Mouse (Mus musculus): Measurements from ENCODE around the gene Rbm41. TPM values are rescaled to one million over a fixed set of nuclear protein-coding genes. Genes with fewer than 3 reads are reported as not detected.

Rbm41 gene
- 6.1 and 8.4 TPM in 2 replicates for polyA plus RNA-seq (2016; fragmentation: Nextera tagmentation; extraction: Ambion mirVana)

GRCm38 (mm10) chrX:139997740-139998690 lies at the start of gene Rbm41:
TSS of gene Rbm41 (minus strand) at chrX:139998595.
- Histone ChIP-seq H3K9me3 (replicated peaks) (no peaks in the 10 kb centered on the region), H3K27me3 (replicated peaks) (no peaks in the 10 kb centered on the region), H3K27ac (ENCODE audit: poor library complexity, severe bottlenecking) (peak within 1 kb of the TSS; percentile 84), H3K4me1 (replicated peaks) (no peaks in the 10 kb centered on the region), H3K36me3 (peaks cover 5% of the 10 kb centered on the region), H3K9ac (peak within 1 kb of the TSS; percentile 73), H3K4me3 (peak within 1 kb of the TSS; percentile 61), H3K4me2 (peak within 1 kb of the TSS; percentile 61)
- WGBS = 16% methylated on average over 25 of the region's 25 CpGs
- peak; percentile 87 for ATAC-seq (ENCODE audit: insufficient number of reproducible peaks, low FRiP score)

DNA sequence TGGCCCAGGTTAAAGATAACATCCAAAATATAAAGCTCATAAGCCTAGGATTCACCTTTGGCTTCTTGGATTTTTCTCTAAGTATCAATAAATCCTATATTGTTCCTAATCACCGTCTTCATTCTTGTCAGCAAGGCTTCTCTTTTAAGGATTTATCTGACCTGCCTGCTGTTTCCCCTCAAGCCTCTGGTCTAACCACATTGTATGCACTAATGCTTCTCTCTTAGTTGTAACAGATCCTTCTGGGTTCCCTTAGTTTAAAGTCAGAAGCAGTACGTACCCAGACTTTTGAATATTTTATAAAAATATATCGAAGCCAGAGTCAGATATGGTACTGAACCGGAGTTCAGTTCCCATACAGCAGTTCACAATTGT lies 283 bp upstream of the Rbm41 start:
- no peak for ATAC-seq (ENCODE audit: insufficient number of reproducible peaks, low FRiP score)
- no peak overlapping the region for H3K4me2 ChIP-seq
- no peak overlapping the region for H3K9ac ChIP-seq
- H3K9me3 ChIP-seq (replicated peaks) = no peaks in the 10 kb centered on the region
- no peaks in the 10 kb centered on the region for H3K4me1 ChIP-seq (replicated peaks)
- no peak overlapping the region for H3K4me3 ChIP-seq
- 78% methylated on average over 4 of the region's 4 CpGs for WGBS
- no peaks in the 10 kb centered on the region for H3K27me3 ChIP-seq (replicated peaks)
- peaks cover 3% of the 10 kb centered on the region for H3K36me3 ChIP-seq
- H3K27ac ChIP-seq (ENCODE audit: poor library complexity, severe bottlenecking) = no peak overlapping the region

GRCm38 (mm10) chrX:139982115-139982514 lies 16.3 kb downstream of the Rbm41 start:
- Histone ChIP-seq H3K27ac (ENCODE audit: poor library complexity, severe bottlenecking) (no peak overlapping the region), H3K27me3 (replicated peaks) (no peaks in the 10 kb centered on the region), H3K4me1 (replicated peaks) (peaks cover 4% of the 10 kb centered on the region), H3K36me3 (0 out of 2 replicates have a peak, but pooled peaks cover 1% of the 10 kb centered on the region), H3K4me2 (no peak overlapping the region), H3K9me3 (replicated peaks) (no peaks in the 10 kb centered on the region), H3K9ac (no peak overlapping the region), H3K4me3 (no peak overlapping the region)
- WGBS = 36% methylated on average over 5 of the region's 5 CpGs
- no peak for ATAC-seq (ENCODE audit: insufficient number of reproducible peaks, low FRiP score)

DNA sequence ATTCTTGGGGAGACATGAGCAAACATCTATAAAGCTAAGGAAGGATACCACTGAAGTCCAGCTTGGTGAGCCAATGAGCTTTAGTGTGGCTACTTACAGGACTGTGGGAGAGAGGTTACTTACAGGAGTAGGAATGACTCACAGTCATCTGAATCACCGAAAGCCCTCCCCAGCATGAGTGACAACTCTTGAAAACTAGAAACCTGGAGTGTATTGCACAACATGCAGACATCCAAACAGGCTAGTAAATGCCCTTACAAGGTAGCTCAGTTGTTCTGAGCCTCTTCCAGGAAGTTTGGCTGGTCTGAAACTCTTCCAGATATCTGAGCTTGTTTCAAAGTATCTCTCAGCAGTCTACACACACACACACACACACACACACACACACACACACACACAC lies 64.9 kb downstream of the Rbm41 start:
- H3K4me2 ChIP-seq = no peak overlapping the region
- no peaks in the 10 kb centered on the region for H3K4me1 ChIP-seq (replicated peaks)
- no peaks in the 10 kb centered on the region for H3K9me3 ChIP-seq (replicated peaks)
- no peak overlapping the region for H3K4me3 ChIP-seq
- H3K27me3 ChIP-seq (replicated peaks) = no peaks in the 10 kb centered on the region
- H3K27ac ChIP-seq (ENCODE audit: poor library complexity, severe bottlenecking) = no peak overlapping the region
- no peak overlapping the region for H3K9ac ChIP-seq
- H3K36me3 ChIP-seq = no peaks in the 10 kb centered on the region
- WGBS = 56% methylated on average over 1 of the region's 1 CpGs
- ATAC-seq (ENCODE audit: insufficient number of reproducible peaks, low FRiP score) = no peak

DNA sequence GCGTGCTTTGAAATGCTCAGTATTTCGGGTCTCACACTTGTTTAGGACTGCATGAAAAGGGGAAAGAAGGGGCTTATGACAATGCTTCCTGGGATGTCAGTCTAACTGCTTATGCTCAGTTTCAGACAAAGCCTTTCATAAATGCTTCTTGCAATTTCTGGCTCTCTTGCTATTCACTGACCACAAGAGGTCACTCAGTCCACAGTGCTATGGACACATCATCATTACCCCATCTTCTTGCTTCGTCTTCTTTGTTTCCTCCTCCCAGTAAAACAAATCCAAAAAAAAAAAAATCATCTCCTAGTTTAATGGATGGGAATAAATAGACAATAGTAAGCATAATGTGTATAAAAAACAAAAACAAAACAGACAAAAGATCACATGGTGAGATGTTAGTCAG lies 65.9 kb downstream of the Rbm41 start:
- Histone ChIP-seq H3K9ac (no peak overlapping the region), H3K9me3 (replicated peaks) (no peaks in the 10 kb centered on the region)
- WGBS = 66% methylated on average over 3 of the region's 3 CpGs

GRCm38 (mm10) chrX:139920572-139920971 lies 77.8 kb downstream of the Rbm41 start:
- H3K27ac ChIP-seq (ENCODE audit: poor library complexity, severe bottlenecking) = no peak overlapping the region
- no peak for ATAC-seq (ENCODE audit: insufficient number of reproducible peaks, low FRiP score)
- no peaks in the 10 kb centered on the region for H3K4me1 ChIP-seq (replicated peaks)
- H3K36me3 ChIP-seq = no peaks in the 10 kb centered on the region
- no peaks in the 10 kb centered on the region for H3K27me3 ChIP-seq (replicated peaks)
- H3K4me2 ChIP-seq = no peak overlapping the region
- WGBS = 80% methylated on average over 4 of the region's 4 CpGs
- H3K9ac ChIP-seq = no peak overlapping the region
- H3K9me3 ChIP-seq (replicated peaks) = no peaks in the 10 kb centered on the region
- no peak overlapping the region for H3K4me3 ChIP-seq

More for the DNA sequence above, 65.9 kb downstream of the Rbm41 start:
- no peak for ATAC-seq (ENCODE audit: insufficient number of reproducible peaks, low FRiP score)
- H3K27me3 ChIP-seq (replicated peaks) = no peaks in the 10 kb centered on the region
- H3K36me3 ChIP-seq = no peaks in the 10 kb centered on the region
- no peak overlapping the region for H3K27ac ChIP-seq (ENCODE audit: poor library complexity, severe bottlenecking)
- no peaks in the 10 kb centered on the region for H3K4me1 ChIP-seq (replicated peaks)
- no peak overlapping the region for H3K4me3 ChIP-seq
- H3K4me2 ChIP-seq = no peak overlapping the region

- Histone ChIP-seq H3K9ac (no peak overlapping the region), H3K4me3 (no peak overlapping the region), H3K36me3 (no peaks in the 10 kb centered on the region), H3K27me3 (replicated peaks) (no peaks in the 10 kb centered on the region), H3K4me1 (replicated peaks) (no peaks in the 10 kb centered on the region), H3K9me3 (replicated peaks) (no peaks in the 10 kb centered on the region), H3K27ac (ENCODE audit: poor library complexity, severe bottlenecking) (no peak overlapping the region), H3K4me2 (no peak overlapping the region)
- ATAC-seq (ENCODE audit: insufficient number of reproducible peaks, low FRiP score) = no peak
- WGBS = 41% methylated on average over 1 of the region's 1 CpGs
Measured at GRCm38 (mm10) chrX:139891387-139891786, 107.0 kb downstream of the Rbm41 start.

GRCm38 (mm10) chrX:139883221-139883620 lies 115.2 kb downstream of the Rbm41 start:
- no peak overlapping the region for H3K4me3 ChIP-seq
- no peak overlapping the region for H3K4me2 ChIP-seq
- no peak overlapping the region for H3K9ac ChIP-seq
- no peak overlapping the region for H3K27ac ChIP-seq (ENCODE audit: poor library complexity, severe bottlenecking)
- H3K9me3 ChIP-seq (replicated peaks) = no peaks in the 10 kb centered on the region
- H3K4me1 ChIP-seq (replicated peaks) = no peaks in the 10 kb centered on the region
- ATAC-seq (ENCODE audit: insufficient number of reproducible peaks, low FRiP score) = no peak
- H3K36me3 ChIP-seq = no peaks in the 10 kb centered on the region
- H3K27me3 ChIP-seq (replicated peaks) = no peaks in the 10 kb centered on the region

GRCm38 (mm10) chrX:139877936-139878335 lies 120.5 kb downstream of the Rbm41 start:
- H3K4me1 ChIP-seq (replicated peaks) = 0 out of 2 replicates have a peak, but pooled peaks cover 3% of the 10 kb centered on the region
- H3K4me2 ChIP-seq = no peak overlapping the region
- no peaks in the 10 kb centered on the region; the same call in 1 of the 2 replicates for H3K27me3 ChIP-seq (replicated peaks)
- H3K27ac ChIP-seq (ENCODE audit: poor library complexity, severe bottlenecking) = no peak overlapping the region
- no peaks in the 10 kb centered on the region for H3K36me3 ChIP-seq
- no peak overlapping the region for H3K9ac ChIP-seq
- no peak overlapping the region for H3K4me3 ChIP-seq
- WGBS = 33% methylated on average over 3 of the region's 3 CpGs
- H3K9me3 ChIP-seq (replicated peaks) = no peaks in the 10 kb centered on the region
- ATAC-seq (ENCODE audit: insufficient number of reproducible peaks, low FRiP score) = no peak

- no peak for ATAC-seq (ENCODE audit: insufficient number of reproducible peaks, low FRiP score)
- Histone ChIP-seq H3K9me3 (replicated peaks) (no peaks in the 10 kb centered on the region), H3K4me1 (replicated peaks) (0 out of 2 replicates have a peak, but pooled peaks cover 3% of the 10 kb centered on the region), H3K9ac (no peak overlapping the region), H3K4me3 (no peak overlapping the region), H3K36me3 (no peaks in the 10 kb centered on the region), H3K4me2 (no peak overlapping the region), H3K27me3 (replicated peaks) (no peaks in the 10 kb centered on the region; the same call in 1 of the 2 replicates), H3K27ac (ENCODE audit: poor library complexity, severe bottlenecking) (no peak overlapping the region)
- WGBS = 83% methylated on average over 7 of the region's 7 CpGs
Measured at GRCm38 (mm10) chrX:139877105-139877504, 121.3 kb downstream of the Rbm41 start.

DNA sequence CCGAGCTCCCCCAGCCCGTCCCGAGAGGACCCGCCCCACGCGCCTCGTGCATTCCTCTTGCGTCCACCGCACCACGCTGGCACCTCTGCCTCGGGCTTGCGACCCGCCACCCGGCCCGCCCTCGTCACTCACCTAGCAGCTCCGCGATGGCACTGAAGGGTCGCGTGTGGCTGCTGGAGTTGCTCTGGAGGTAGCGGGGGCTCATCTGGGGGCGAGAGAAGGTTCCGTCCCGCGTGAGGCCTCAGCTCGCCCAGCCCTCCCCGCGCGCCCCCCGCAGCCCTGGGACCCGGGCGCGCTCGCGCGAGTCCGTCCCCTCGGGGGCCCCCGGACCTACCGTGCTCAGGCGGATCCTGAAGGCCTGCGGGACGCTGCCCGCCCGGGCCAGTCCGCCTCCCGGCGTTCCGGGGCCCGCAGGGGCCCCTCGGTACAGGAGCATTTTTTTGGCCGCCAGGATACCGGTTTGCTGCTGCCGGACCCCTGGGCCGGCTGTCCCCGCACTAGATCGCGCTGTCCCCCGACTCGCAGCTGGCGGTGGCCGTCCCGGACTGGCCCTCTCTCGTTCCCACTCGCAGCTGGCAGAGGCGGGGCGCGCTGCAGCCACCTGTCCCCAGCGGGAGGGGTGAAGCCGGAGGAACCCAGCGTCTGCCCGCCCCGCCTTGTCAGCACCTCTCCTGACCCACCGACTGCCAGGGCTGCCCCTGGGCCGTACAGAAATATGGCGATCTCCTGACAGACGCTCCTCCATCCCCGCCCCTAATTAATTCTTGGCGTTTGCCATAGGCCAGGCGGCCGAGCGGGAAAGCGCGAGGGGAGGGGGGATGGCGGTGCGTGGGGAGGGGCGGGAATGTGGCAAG lies 127.2 kb downstream of the Rbm41 start, which contains the start of gene Morc4:
Gene Morc4, minus strand, starts transcription at position 740 of the 854 bp plus-strand sequence.
- Histone ChIP-seq H3K4me2 (peak within 1 kb of the TSS; percentile 68), H3K27me3 (replicated peaks) (no peaks in the 10 kb centered on the region), H3K9me3 (replicated peaks) (no peaks in the 10 kb centered on the region), H3K36me3 (no peaks in the 10 kb centered on the region), H3K4me3 (peak within 1 kb of the TSS; percentile 59), H3K27ac (ENCODE audit: poor library complexity, severe bottlenecking) (peak within 1 kb of the TSS; percentile 5; the same call in 1 of the 2 replicates), H3K4me1 (replicated peaks) (0 out of 2 replicates have a peak, but pooled peaks cover 5% of the 10 kb centered on the region), H3K9ac (peak within 1 kb of the TSS; percentile 72)
- 14% methylated on average over 83 of the region's 87 CpGs for WGBS
- ATAC-seq (ENCODE audit: insufficient number of reproducible peaks, low FRiP score) = peak; percentile 89
